Mouse (Mus musculus) bone marrow macrophage, adult 2 months (primary cell): ENCODE measurements around the gene Bach2. TPM values are rescaled to one million over a fixed set of nuclear protein-coding genes. Genes with fewer than 3 reads are reported as not detected.

ENCODE experiments used
- H3K27ac ChIP-seq: 2 replicates; pipeline ENCODE4 v1.5.1; 2012; ENCODE audit warnings: low read depth, low read length; ENCODE audit not compliant: insufficient read depth
- H3K4me1 ChIP-seq: 2 replicates; pipeline ENCODE4 v1.6.1; 2012; ENCODE audit warnings: low read length; ENCODE audit not compliant: control insufficient read depth, insufficient read depth
- H3K4me3 ChIP-seq: 2 replicates; pipeline ENCODE4 v1.5.1; 2012; ENCODE audit warnings: mild to moderate bottlenecking, low read length, moderate library complexity; ENCODE audit not compliant: insufficient read depth
- CTCF ChIP-seq: IDR thresholded peaks from 2 replicates; pipeline ENCODE4 v1.5.1; 2012; ENCODE audit warnings: low read depth, mild to moderate bottlenecking, low read length, moderate library complexity
- POLR2A ChIP-seq: IDR thresholded peaks from 2 replicates; pipeline ENCODE4 v1.6.1; 2012; ENCODE audit warnings: mild to moderate bottlenecking, low read depth, low read length, borderline replicate concordance
- polyA plus RNA-seq: library from polyadenylated mRNA; stranded (reverse); fragments of >200 nt; gene quantifications from 2 replicates; pipeline ENCODE4 v1.2.4, GENCODE M21; 2012; ENCODE audit not compliant: missing spikeins, insufficient read depth, insufficient read length

Bach2 gene
- polyA plus RNA-seq, 1 experiment: 1.4 TPM

DNA sequence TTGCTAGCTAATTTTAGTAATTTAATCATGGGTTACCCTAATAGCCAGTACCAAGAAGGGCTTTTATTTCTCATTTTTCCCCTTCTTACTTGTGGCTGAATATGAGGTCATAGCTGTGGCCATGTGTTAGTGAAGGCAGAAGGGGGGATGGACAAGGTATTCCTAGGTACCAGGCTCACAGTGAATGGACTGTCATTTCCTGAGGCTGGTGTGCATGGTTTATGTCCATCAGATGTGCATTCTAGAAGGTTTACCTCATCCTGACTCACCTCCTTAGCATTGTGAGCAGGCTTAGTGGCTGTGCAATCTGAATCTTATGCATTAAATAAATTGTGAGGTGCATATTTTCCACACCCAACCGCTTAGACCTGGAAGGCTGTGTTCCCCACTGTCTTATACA lies 81.4 kb downstream of the Bach2 start:
- Histone ChIP-seq H3K4me3 (no peak overlapping the region), H3K27ac (no peak overlapping the region), H3K4me1 (no peaks in the 10 kb centered on the region)
- TF ChIP-seq POLR2A: no peak
- no peak for TF ChIP-seq CTCF

DNA sequence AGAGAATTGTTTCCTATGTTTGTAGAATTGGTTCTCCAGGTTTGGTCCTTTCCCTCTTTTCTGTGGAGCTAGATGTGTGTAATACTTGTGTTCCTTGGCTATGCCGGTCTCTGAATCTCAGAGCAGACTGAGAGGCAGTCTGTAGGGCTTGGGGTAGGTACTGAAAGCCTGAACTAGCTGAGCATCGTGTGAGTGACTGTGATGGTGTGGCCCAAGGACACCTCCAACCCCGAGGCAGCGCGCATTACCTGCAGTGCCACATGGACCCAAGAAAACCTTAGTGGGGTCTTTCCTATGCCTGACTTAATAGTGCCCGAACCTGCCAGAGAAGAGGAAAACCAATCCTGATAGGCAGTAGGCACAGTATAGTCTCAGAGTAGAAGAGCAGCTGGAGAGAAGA lies 85.5 kb downstream of the Bach2 start:
- no peak overlapping the region for H3K4me3 ChIP-seq
- no peak overlapping the region for H3K27ac ChIP-seq
- H3K4me1 ChIP-seq: no peaks in the 10 kb centered on the region
- no peak for TF ChIP-seq POLR2A
- no peak for TF ChIP-seq CTCF

DNA sequence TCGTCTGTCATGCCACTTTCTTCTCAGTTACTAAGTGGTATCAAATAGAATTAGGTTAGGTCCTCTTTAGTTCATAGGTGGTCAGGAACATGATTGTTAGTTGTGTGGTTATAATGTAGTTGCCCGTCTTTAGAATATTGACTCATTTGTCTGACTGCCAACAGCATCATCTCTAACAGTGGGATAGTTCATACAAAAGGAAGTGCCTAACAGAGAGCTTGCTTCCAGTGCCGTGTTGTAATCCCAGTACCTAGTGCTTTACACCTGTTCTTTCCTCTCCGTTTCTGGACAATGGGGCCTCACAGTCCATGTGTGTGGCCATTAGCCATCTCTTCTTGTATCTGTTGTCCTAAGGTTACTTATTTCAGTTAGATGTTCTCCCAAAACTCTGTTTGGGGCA lies 86.4 kb downstream of the Bach2 start:
- no peak overlapping the region for H3K27ac ChIP-seq
- TF ChIP-seq CTCF (no peak), POLR2A (no peak)
- H3K4me1 ChIP-seq: no peaks in the 10 kb centered on the region
- no peak overlapping the region for H3K4me3 ChIP-seq

DNA sequence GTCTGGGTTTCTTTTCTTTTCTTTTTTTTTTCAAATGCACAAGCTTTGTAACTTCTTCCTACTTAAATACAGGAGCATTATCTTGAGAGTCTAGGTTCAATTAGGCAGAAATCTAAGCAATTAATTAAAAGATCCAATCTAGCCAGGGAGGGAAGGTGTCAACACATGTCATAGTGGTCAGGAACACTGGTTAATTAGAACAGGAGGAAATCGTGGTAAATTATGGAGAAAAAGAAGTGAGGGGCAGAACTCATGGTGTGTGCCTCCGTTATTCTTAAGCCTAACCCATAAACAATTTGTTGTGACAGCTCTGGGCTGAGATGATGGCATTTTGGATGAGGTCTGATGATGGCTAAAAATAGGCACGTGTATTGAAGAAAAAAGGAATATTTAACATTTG lies 87.0 kb downstream of the Bach2 start:
- no peak overlapping the region for H3K4me3 ChIP-seq
- H3K27ac ChIP-seq: no peak overlapping the region
- no peak for TF ChIP-seq POLR2A
- TF ChIP-seq CTCF: no peak
- no peaks in the 10 kb centered on the region for H3K4me1 ChIP-seq

DNA sequence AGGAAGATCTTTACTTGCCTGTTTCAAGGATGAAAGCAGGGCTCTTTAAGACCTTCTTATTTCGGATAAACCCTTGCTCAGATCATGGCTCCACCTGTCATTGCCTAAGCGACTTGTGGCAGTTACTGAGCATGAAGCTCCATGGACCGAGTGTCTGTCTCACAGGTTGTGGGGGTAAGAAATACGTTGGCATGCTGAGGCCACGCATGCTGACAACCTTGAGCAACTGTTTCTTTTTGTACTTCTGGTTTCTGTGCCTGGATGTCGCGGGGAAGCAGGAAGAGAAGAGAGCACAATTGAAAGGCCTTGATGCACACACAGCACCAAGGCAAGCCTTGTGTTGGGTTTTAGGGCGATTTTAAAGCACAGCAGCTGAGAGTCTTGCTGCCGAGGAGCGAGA lies 87.7 kb downstream of the Bach2 start:
- TF ChIP-seq POLR2A: no peak
- no peak for TF ChIP-seq CTCF
- Histone ChIP-seq H3K27ac (no peak overlapping the region), H3K4me3 (no peak overlapping the region)

DNA sequence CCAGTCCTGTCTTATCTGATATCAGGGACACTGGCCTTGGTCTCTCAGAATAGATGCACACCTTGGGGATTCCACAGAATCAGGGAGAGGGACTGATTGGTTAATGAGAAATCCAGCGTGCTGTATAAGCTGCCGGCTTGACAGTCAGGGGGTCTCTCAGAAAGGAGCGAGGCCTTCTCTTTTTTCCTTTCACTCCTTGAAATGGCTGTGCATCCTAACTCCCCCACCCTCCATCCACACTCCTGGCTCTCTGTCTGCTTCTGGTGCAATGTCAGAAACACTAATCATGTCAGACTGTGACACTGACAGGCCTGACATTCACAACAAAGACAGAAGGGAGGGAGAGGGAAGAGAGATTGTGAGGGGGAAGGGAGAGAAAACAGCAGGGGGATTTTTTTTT lies 88.3 kb downstream of the Bach2 start:
- TF ChIP-seq CTCF: no peak
- no peak for TF ChIP-seq POLR2A
- H3K4me3 ChIP-seq: no peak overlapping the region

More for the DNA sequence above, 87.7 kb downstream of the Bach2 start:
- H3K4me1 ChIP-seq: no peaks in the 10 kb centered on the region

DNA sequence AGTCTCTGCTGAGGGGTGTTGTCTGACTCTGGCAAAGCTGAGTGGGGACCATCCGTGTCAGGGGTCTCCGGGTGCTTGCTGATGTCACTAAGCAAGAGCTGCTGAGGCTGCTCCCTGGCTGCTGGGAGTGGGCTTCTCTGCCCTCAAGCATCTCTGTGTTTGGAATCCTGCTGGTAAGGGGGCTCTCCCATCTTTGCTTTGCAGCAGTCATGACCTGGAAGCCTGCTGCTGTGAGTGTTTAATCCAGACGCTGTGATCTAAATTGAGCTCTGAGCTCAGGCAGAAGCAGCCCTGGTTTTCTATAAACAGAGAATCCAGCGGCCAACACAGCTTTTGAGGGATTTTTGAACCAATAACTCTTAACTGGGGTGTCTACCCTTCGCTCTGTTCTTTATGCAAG lies 89.0 kb downstream of the Bach2 start:
- Histone ChIP-seq H3K4me1 (no peaks in the 10 kb centered on the region), H3K27ac (no peak overlapping the region), H3K4me3 (no peak overlapping the region)
- TF ChIP-seq CTCF: no peak
- no peak for TF ChIP-seq POLR2A

More for the DNA sequence above, 88.3 kb downstream of the Bach2 start:
- H3K4me1 ChIP-seq: no peaks in the 10 kb centered on the region
- no peak overlapping the region for H3K27ac ChIP-seq

DNA sequence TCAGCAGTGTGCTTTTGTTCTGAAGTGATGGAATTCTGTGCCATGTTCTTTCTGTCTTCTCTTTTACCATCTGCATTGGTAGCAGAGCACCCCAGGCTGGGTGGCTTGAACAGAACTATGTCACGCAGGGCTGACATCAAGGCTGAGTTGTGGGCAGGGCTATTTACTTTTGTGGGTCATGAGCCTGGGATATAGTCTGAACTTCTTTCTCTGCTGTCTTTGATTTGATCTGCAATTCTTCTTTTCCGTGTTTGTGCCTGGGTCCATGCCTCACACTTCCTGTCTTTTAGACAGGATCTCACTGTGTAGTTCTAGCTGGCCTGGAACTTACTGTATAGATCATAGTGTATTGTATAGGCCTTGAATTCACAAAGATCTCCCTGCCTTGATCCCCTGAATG lies 90.0 kb downstream of the Bach2 start:
- H3K4me3 ChIP-seq: no peak overlapping the region
- no peaks in the 10 kb centered on the region for H3K4me1 ChIP-seq
- H3K27ac ChIP-seq: no peak overlapping the region
- TF ChIP-seq POLR2A (no peak), CTCF (no peak)

DNA sequence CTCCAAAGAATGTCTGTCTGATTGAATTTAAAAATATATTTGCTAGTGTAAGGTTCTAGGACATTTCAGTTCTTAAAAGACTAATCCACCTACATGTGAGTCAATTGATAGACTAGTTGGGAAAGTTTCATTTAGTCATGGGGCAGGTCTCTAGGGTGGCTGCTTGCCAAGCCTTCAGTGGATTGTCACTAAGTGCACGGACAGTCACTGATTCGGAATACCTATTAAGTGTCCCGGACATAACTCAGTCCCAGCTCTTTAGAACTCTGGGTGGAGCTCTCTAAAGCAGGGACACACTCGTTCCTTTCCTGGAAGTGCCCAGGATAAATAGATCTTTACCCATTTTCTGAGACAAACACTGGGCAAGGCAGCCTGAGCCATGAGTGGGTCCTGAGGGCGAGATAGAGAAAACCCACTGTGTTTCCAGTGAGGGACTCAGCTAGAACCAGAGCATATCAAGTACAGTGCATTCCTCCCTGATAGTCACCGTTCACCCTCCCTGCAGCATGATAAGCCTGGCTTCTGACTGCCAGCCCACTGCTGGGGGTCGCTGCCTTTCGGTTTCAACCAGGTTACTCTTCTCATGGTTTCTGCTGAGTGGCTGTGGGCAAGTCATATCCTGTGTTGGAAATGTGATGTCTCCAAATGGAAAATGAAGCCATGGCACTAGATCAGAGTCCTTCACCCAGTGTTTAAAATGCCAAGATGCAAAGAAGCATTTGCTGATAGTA lies 92.1 kb downstream of the Bach2 start:
- no peaks in the 10 kb centered on the region for H3K4me1 ChIP-seq
- TF ChIP-seq CTCF (no peak), POLR2A (no peak)
- H3K27ac ChIP-seq: no peak overlapping the region
- H3K4me3 ChIP-seq: no peak overlapping the region

DNA sequence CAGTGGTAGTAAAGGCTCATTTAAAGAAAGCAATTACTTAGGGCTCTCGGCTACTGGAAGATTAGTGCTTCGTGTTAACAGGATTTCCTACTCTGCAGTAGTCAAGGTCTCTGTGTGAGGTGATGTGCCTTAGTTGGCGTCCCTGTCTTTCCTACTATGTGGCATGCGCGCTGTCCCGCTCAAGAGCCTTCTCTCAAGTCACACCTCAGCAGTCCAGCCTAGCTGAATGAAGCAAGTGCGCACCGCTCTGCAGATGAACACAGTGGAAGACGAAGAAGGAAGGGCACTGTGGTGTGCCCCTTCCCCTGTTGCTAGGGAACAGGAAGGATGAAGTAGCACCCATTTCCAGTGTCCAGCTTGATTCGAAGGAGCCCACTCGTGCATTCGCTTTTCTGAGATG lies 93.4 kb downstream of the Bach2 start:
- no peak for TF ChIP-seq CTCF
- no peak for TF ChIP-seq POLR2A
- H3K4me3 ChIP-seq: no peak overlapping the region
- H3K4me1 ChIP-seq: no peaks in the 10 kb centered on the region
- H3K27ac ChIP-seq: no peak overlapping the region
